ENCODE assay signal across 20 mouse cellular contexts in the genomic region with DNA sequence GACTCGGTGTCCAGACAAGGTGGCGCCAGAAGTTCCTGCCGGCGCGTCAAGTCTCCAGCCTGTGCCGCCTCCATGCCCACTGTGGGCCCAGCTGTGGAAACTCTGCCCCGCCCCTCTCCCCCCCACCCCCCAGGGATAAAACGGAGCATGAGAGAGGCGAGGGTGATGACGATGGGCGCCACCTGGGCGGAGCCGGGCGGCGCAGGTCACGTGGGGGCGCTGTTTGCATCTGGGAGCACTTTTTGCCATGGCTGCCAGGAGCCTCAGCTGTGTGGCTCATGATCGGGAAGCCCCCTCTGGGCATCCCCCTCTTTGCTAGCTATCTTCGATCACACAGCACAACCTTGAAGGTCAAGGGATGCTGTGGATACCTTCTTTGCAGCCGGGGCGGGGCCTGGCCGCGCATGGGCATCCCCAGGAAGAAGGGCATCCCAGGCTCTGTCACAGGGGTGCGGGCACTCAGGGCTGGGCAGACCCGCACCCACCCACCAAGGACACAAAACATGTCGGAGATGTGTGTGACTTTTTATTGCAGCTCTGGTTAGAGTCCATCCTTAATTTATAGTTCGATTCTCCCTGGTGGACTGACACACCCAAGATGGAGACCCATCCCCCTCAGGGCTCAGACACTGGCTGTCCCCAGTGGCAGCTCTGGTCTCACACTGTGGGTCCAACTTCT. TPM values are rescaled to one million over a fixed set of nuclear protein-coding genes. Genes with fewer than 3 reads are reported as not detected.
"Had no signal": no experiment of that assay in that cellular context is flagged by ENCODE, and none has a peak within 500 bp of the region (broad histone marks: within the 10 kb centered on the region; RNA-seq: fewer than 3 reads in every experiment).

A gene (minus strand): TSS at position 88 of the 679 bp plus-strand sequence.

- H3K27ac ChIP-seq: kidney, postnatal 0 days; limb, embryonic 12.5 days; liver, embryonic 15.5 days; midbrain, embryonic 12.5 days; neural tube, embryonic 15.5 days; stomach, postnatal 0 days had no signal

- ATAC-seq: lung, postnatal 0 days had no signal

- H3K9ac ChIP-seq: limb, embryonic 12.5 days; liver, embryonic 15.5 days; midbrain, embryonic 12.5 days; neural tube, embryonic 15.5 days had no signal

- H3K9me3 ChIP-seq: limb, embryonic 12.5 days; liver, embryonic 15.5 days; midbrain, embryonic 12.5 days; neural tube, embryonic 15.5 days had no signal

- H3K4me2 ChIP-seq: limb, embryonic 12.5 days; liver, embryonic 15.5 days; midbrain, embryonic 12.5 days; neural tube, embryonic 15.5 days had no signal

- DNase-seq: kidney, adult 11 months; kidney, adult 9 months; kidney, postnatal 36 days; layer of hippocampus, adult 9-11 months; layer of hippocampus, postnatal 36 days; lung, adult 2 months; lung, postnatal 36 days; thymus, postnatal 36 days had no signal

- H3K27me3 ChIP-seq: limb, embryonic 12.5 days; liver, embryonic 15.5 days; midbrain, embryonic 12.5 days; neural tube, embryonic 15.5 days had no signal

- H3K4me3 ChIP-seq: limb, embryonic 12.5 days; liver, embryonic 15.5 days; midbrain, embryonic 12.5 days; myocyte; neural tube, embryonic 15.5 days had no signal

RNA-seq across cellular contexts. Expression of the gene that starts here (rescaled TPM):
- total RNA-seq: layer of hippocampus, adult 18-20 months; layer of hippocampus, postnatal 36 days; left cerebral cortex, postnatal 36 days; liver, adult 2 months; megakaryocyte, adult 5-6 weeks had no signal
- polyA plus RNA-seq: lung, adult 2 months; lung, postnatal 0 days; stomach, postnatal 0 days had no signal
